Mouse (Mus musculus) CH12.LX (cell line): ENCODE measurements around the gene Coq7. TPM values are rescaled to one million over a fixed set of nuclear protein-coding genes. Genes with fewer than 3 reads are reported as not detected.
A peak's percentile ranks its signal among the peaks of the same experiment; 100 is the strongest.

ENCODE experiments used
- DNase-seq: peaks from one replicate; pipeline ENCODE4 v3.0.0-alpha.2; 2013; ENCODE audit errors: extremely low read depth
- H3K27ac ChIP-seq: 2 replicates; pipeline ENCODE4 v1.5.1; 2012; ENCODE audit warnings: low read depth, mild to moderate bottlenecking, control low read depth, moderate library complexity; ENCODE audit not compliant: insufficient read depth
- H3K27me3 ChIP-seq: replicated peaks from 2 replicates; pipeline ENCODE3; 2012; ENCODE audit warnings: inconsistent platforms
- H3K36me3 ChIP-seq, 2 experiments: replicated peaks in 1 of 2; 2 replicates each; pipeline versions ENCODE3 to v1.6.1; 2012; ENCODE audit warnings: inconsistent platforms in 1 of 2, low read length in 1 of 2, mild to moderate bottlenecking in 1 of 2, mixed read lengths in 1 of 2, moderate library complexity in 1 of 2; ENCODE audit not compliant: control insufficient read depth in 1 of 2, insufficient read depth in 1 of 2
- H3K4me1 ChIP-seq, 2 experiments: 2 replicates each; pipeline ENCODE4 v1.6.1; 2012; ENCODE audit warnings: inconsistent platforms in 1 of 2, moderate library complexity in 1 of 2; ENCODE audit not compliant: insufficient read depth in 2 of 2, control insufficient read depth in 1 of 2
- H3K4me2 ChIP-seq: 2 replicates; pipeline ENCODE4 v1.6.1; 2012; ENCODE audit warnings: low read depth, mild to moderate bottlenecking, control low read depth; ENCODE audit not compliant: poor library complexity, insufficient read depth, severe bottlenecking
- H3K4me3 ChIP-seq, 3 experiments: fragments of 150-350 bp in 1 of 3; sonication (generic) in 1 of 3; replicated peaks in 1 of 3; 2 replicates each; pipeline versions ENCODE3 to v1.5.1; 2011 to 2012; ENCODE audit warnings: low read depth in 2 of 3, low read length in 2 of 3, mild to moderate bottlenecking in 2 of 3, moderate library complexity in 2 of 3, control low read depth in 1 of 3, improper control_type of control experiment in 1 of 3, inconsistent platforms in 1 of 3, mixed read lengths in 1 of 3; ENCODE audit not compliant: poor library complexity in 1 of 3
- H3K79me2 ChIP-seq: replicated peaks from 2 replicates; pipeline ENCODE4 v1.6.1; 2012; ENCODE audit warnings: mild to moderate bottlenecking, moderate library complexity; ENCODE audit not compliant: control insufficient read depth, poor library complexity, insufficient read depth, severe bottlenecking; ENCODE audit errors: extremely low read depth
- H3K9ac ChIP-seq: 2 replicates; pipeline ENCODE4 v1.6.1; 2012; ENCODE audit warnings: low read depth, mild to moderate bottlenecking, control low read depth, moderate library complexity; ENCODE audit not compliant: insufficient read depth
- H3K9me3 ChIP-seq: replicated peaks from 2 replicates; pipeline ENCODE3; 2012; ENCODE audit warnings: low read length, inconsistent platforms, mixed read lengths
- BHLHE40 ChIP-seq: IDR thresholded peaks from 2 replicates; pipeline ENCODE4 v1.6.1; 2011; ENCODE audit warnings: mild to moderate bottlenecking, low read depth, low read length, improper control_type of control experiment
- CHD1 ChIP-seq: IDR thresholded peaks from 2 replicates; pipeline ENCODE4 v1.6.1; 2012; ENCODE audit warnings: low read depth, low read length, improper control_type of control experiment, inconsistent platforms
- CHD2 ChIP-seq: IDR thresholded peaks from 2 replicates; pipeline ENCODE4 v1.6.1; 2011; ENCODE audit warnings: low read length, improper control_type of control experiment
- CTCF ChIP-seq, 2 experiments: IDR thresholded peaks in 1 of 2; conservative IDR thresholded peaks in 1 of 2; 2 replicates each; pipeline ENCODE4 v1.5.1; 2011 to 2012; ENCODE audit warnings: low read depth in 2 of 2, low read length in 2 of 2, improper control_type of control experiment in 1 of 2, inconsistent platforms in 1 of 2, mild to moderate bottlenecking in 1 of 2, moderate library complexity in 1 of 2
- E2F4 ChIP-seq: IDR thresholded peaks from 2 replicates; pipeline ENCODE4 v1.6.1; 2011; ENCODE audit warnings: low read depth, low read length, improper control_type of control experiment; ENCODE audit not compliant: insufficient replicate concordance
- ELF1 ChIP-seq: IDR thresholded peaks from 2 replicates; pipeline ENCODE4 v1.6.1; 2014; ENCODE audit warnings: low read depth, mild to moderate bottlenecking, inconsistent platforms, low read length, improper control_type of control experiment
- GABPA ChIP-seq: IDR thresholded peaks from 2 replicates; pipeline ENCODE4 v1.6.1; 2012; ENCODE audit warnings: low read depth, low read length, improper control_type of control experiment, inconsistent platforms; ENCODE audit not compliant: insufficient replicate concordance
- JUND ChIP-seq: conservative IDR thresholded peaks from 2 replicates; pipeline ENCODE4 v1.6.1; 2011; ENCODE audit warnings: low read depth, low read length, improper control_type of control experiment
- MAFK ChIP-seq: IDR thresholded peaks from 2 replicates; pipeline ENCODE4 v1.6.1; 2011; ENCODE audit warnings: low read length, improper control_type of control experiment; ENCODE audit not compliant: insufficient replicate concordance
- MAX ChIP-seq: IDR thresholded peaks from 2 replicates; pipeline ENCODE4 v1.6.1; 2011; ENCODE audit warnings: low read length, improper control_type of control experiment
- MAZ ChIP-seq: IDR thresholded peaks from 2 replicates; pipeline ENCODE4 v1.6.1; 2012; ENCODE audit warnings: low read depth, mild to moderate bottlenecking, inconsistent platforms, low read length, improper control_type of control experiment, moderate library complexity
- MXI1 ChIP-seq: IDR thresholded peaks from 2 replicates; pipeline ENCODE4 v1.6.1; 2011; ENCODE audit warnings: mild to moderate bottlenecking, low read depth, low read length, improper control_type of control experiment
- MYC ChIP-seq: IDR thresholded peaks from 2 replicates; pipeline ENCODE4 v1.6.1; 2011; ENCODE audit warnings: low read depth, mild to moderate bottlenecking, improper control_type of control experiment, low read length
- NRF1 ChIP-seq: IDR thresholded peaks from 2 replicates; pipeline ENCODE4 v1.6.1; 2014; ENCODE audit warnings: low read depth, mild to moderate bottlenecking, inconsistent platforms, low read length, improper control_type of control experiment, moderate library complexity
- PAX5 ChIP-seq: IDR thresholded peaks from 2 replicates; pipeline ENCODE4 v1.6.1; 2012; ENCODE audit warnings: low read length, inconsistent platforms, mixed read lengths
- POLR2AphosphoS2 ChIP-seq: IDR thresholded peaks from 2 replicates; pipeline ENCODE4 v1.6.1; 2011; ENCODE audit warnings: low read depth, low read length, improper control_type of control experiment
- RAD21 ChIP-seq: IDR thresholded peaks from 2 replicates; pipeline ENCODE4 v1.6.1; 2011; ENCODE audit warnings: low read depth, mild to moderate bottlenecking, low read length, improper control_type of control experiment, moderate library complexity
- RCOR1 ChIP-seq: conservative IDR thresholded peaks from 2 replicates; pipeline ENCODE4 v1.6.1; 2012; ENCODE audit warnings: low read depth, mild to moderate bottlenecking, inconsistent platforms, low read length, improper control_type of control experiment
- SIN3A ChIP-seq: IDR thresholded peaks from 2 replicates; pipeline ENCODE4 v1.6.1; 2012; ENCODE audit warnings: low read length, improper control_type of control experiment, inconsistent platforms
- SMC3 ChIP-seq: IDR thresholded peaks from 2 replicates; pipeline ENCODE4 v1.6.1; 2011; ENCODE audit warnings: low read depth, low read length, improper control_type of control experiment
- TCF12 ChIP-seq: IDR thresholded peaks from 2 replicates; pipeline ENCODE4 v1.6.1; 2014; ENCODE audit warnings: low read depth, mild to moderate bottlenecking, inconsistent platforms, low read length, improper control_type of control experiment
- ZC3H11A ChIP-seq: IDR thresholded peaks from 2 replicates; pipeline ENCODE4 v1.6.1; 2012; ENCODE audit warnings: low read depth, mild to moderate bottlenecking, inconsistent platforms, low read length, improper control_type of control experiment
- ZKSCAN1 ChIP-seq: IDR thresholded peaks from 2 replicates; pipeline ENCODE4 v1.6.1; 2012; ENCODE audit warnings: low read depth, inconsistent platforms, low read length, improper control_type of control experiment, borderline replicate concordance
- ZMIZ1 ChIP-seq: IDR thresholded peaks from 2 replicates; pipeline ENCODE4 v1.6.1; 2012; ENCODE audit warnings: low read depth, mild to moderate bottlenecking, inconsistent platforms, low read length, improper control_type of control experiment
- ZNF384 ChIP-seq: IDR thresholded peaks from 2 replicates; pipeline ENCODE4 v1.6.1; 2012; ENCODE audit warnings: low read depth, low read length, improper control_type of control experiment, inconsistent platforms
- dilution Hi-C: fragments of 300-500 bp; cut with MboI; formaldehyde crosslinking; loops from 2 replicates; pipeline ENCODE4 v1.14.3; 2020; ENCODE audit warnings: low sequenced_read_pairs; ENCODE audit not compliant: extremely low pct_unique_long_range_greater_than_20kb, extremely low pct_ligation_motif_present
- in situ Hi-C: fragments of 300-500 bp; cut with MboI; formaldehyde crosslinking; loops from 3 replicates; pipeline ENCODE4 v1.14.3; 2019; ENCODE audit warnings: low sequenced_read_pairs, low pct_ligation_motif_present, low pct_unique_long_range_greater_than_20kb, mixed read lengths
- polyA plus RNA-seq: library from polyadenylated mRNA; unstranded; fragments of >175 nt; gene quantifications from 2 replicates; pipeline ENCODE4 v1.2.1, GENCODE M21; 2012; ENCODE audit warnings: low read depth; ENCODE audit not compliant: insufficient read length
- total RNA-seq, 2 experiments: library from RNA; depleted of rRNA; stranded (reverse); fragments of 300-350 nt in 1 of 2; fragments of >200 nt in 1 of 2; gene quantifications; 2 replicates each; pipeline ENCODE4 v1.2.3; 2012 to 2014

Coq7 gene
- total and polyA plus RNA-seq, 3 experiments: 38.8 to 50.4 (median 43.6) TPM

GRCm38 (mm10) chr7:118553881-118554280, 20.7 kb upstream of the Coq7 start:
- no peak overlapping the region for H3K27ac ChIP-seq
- in situ Hi-C loops (no loop called here), dilution Hi-C loops (no loop called here)
- H3K4me2 ChIP-seq: no peak overlapping the region
- DNase-seq: no peak
- no peaks in the 10 kb centered on the region for H3K4me1 ChIP-seq
- peaks cover 13% of the 10 kb centered on the region for H3K27me3 ChIP-seq
- H3K9me3 ChIP-seq: peaks cover 4% of the 10 kb centered on the region
- H3K79me2 ChIP-seq: no peaks in the 10 kb centered on the region
- H3K36me3 ChIP-seq: no peaks in the 10 kb centered on the region
- TF ChIP-seq ZKSCAN1: no peak
- no peak for TF ChIP-seq JUND
- no peak for TF ChIP-seq SIN3A
- TF ChIP-seq PAX5: no peak
- TF ChIP-seq MAZ: no peak
- peak; percentile 18; the same call in 1 of the 2 replicates for TF ChIP-seq SMC3
- peak in 1 of 2 experiments; percentile 43; a peak in 2 of 4 replicates for TF ChIP-seq CTCF (conservative IDR thresholded peaks at IDR 0.05 in 1 of 2, IDR thresholded peaks at IDR 0.05 in 1 of 2; ENCODE audit: low read depth in 2 of 2, low read length in 2 of 2)
- TF ChIP-seq RAD21: peak; percentile 2
- TF ChIP-seq NRF1: no peak
- no peak overlapping the region for H3K4me3 ChIP-seq
- no peak overlapping the region for H3K9ac ChIP-seq

GRCm38 (mm10) chr7:118547451-118547850, 14.3 kb upstream of the Coq7 start:
- no peaks in the 10 kb centered on the region for H3K9me3 ChIP-seq
- peaks cover 0 to 5% of the 10 kb centered on the region in 2 experiments; a peak in 1 of 4 replicates for H3K4me1 ChIP-seq
- dilution Hi-C loops (no loop called here), in situ Hi-C loops (no loop called here)
- H3K4me2 ChIP-seq: no peak overlapping the region
- H3K79me2 ChIP-seq: no peaks in the 10 kb centered on the region
- H3K4me3 ChIP-seq: no peak overlapping the region
- no peak for DNase-seq
- H3K36me3 ChIP-seq: no peaks in the 10 kb centered on the region
- H3K27ac ChIP-seq: no peak overlapping the region
- H3K27me3 ChIP-seq: peaks cover 25% of the 10 kb centered on the region
- no peak overlapping the region for H3K9ac ChIP-seq
- TF ChIP-seq BHLHE40 (peak; percentile 49), ELF1 (no peak)

DNA sequence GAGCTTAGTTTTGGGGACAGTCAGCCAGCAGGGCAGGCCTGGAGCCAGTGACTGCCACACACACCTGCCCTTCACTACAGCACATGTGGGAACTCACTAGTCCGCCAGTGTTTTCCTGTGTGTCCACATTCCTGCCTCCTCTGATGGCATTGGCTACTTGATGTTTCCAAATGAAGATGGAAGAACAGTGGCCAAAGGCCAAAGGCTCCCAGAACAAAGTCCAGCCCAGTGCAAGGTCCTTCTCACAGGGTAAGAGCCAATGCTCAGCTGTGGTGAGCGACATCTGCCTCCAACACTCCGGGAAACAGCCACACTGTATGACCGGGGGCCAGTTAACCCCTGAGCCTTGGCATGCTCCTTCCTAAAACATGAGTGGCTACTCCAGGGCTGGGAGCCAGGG, 11.0 kb upstream of the Coq7 start:
- H3K4me3 ChIP-seq: no peak overlapping the region
- in situ Hi-C loops: no loop called here
- TF ChIP-seq CTCF (conservative IDR thresholded peaks at IDR 0.05 in 1 of 2, IDR thresholded peaks at IDR 0.05 in 1 of 2; ENCODE audit: low read depth in 2 of 2, low read length in 2 of 2) (no peak), MYC (no peak), RCOR1 (no peak), MAFK (no peak), ZC3H11A (no peak), POLR2AphosphoS2 (no peak), SMC3 (no peak), ZNF384 (no peak), RAD21 (no peak), MXI1 (no peak), CHD1 (no peak), ZMIZ1 (no peak), GABPA (no peak), TCF12 (no peak), ELF1 (no peak), CHD2 (no peak), E2F4 (no peak), MAX (no peak), ZKSCAN1 (no peak)
- H3K9me3 ChIP-seq: no peaks in the 10 kb centered on the region
- H3K27ac ChIP-seq: no peak overlapping the region
- H3K9ac ChIP-seq: no peak overlapping the region
- peaks cover 0 to 5% of the 10 kb centered on the region in 2 experiments; a peak in 1 of 4 replicates for H3K4me1 ChIP-seq
- no peaks in the 10 kb centered on the region for H3K36me3 ChIP-seq
- no peak for DNase-seq
- no peaks in the 10 kb centered on the region for H3K79me2 ChIP-seq
- H3K27me3 ChIP-seq: peaks cover 23% of the 10 kb centered on the region
- dilution Hi-C loops: no loop called here
- no peak overlapping the region for H3K4me2 ChIP-seq
